Mouse (Mus musculus) B cell, adult 67 days (primary cell): Measurements from ENCODE around the gene Krt16. TPM values are rescaled to one million over a fixed set of nuclear protein-coding genes. Genes with fewer than 3 reads are reported as not detected.

ENCODE experiments used
- total RNA-seq, 2 experiments: library from RNA; stranded (reverse); gene quantifications; 4 replicates each; pipeline ENCODE4 v1.2.4; 2023

The Krt16 gene
- total RNA-seq = not detected

GRCm38 (mm10) chr11:100248852-100249465 is at the start of gene Krt16:
TSS of gene Krt16 (minus strand) at chr11:100248902.

GRCm38 (mm10) chr11:100269821-100270332 is 21.2 kb upstream of the Krt16 start, which contains the start of gene Krt42:
TSS of gene Krt42 (minus strand) at chr11:100269871.

GRCm38 (mm10) chr11:100260514-100261234 is 12.0 kb upstream of the Krt16 start, which contains the start of gene Krt17:
TSS of gene Krt17 (minus strand) at chr11:100261029.

DNA sequence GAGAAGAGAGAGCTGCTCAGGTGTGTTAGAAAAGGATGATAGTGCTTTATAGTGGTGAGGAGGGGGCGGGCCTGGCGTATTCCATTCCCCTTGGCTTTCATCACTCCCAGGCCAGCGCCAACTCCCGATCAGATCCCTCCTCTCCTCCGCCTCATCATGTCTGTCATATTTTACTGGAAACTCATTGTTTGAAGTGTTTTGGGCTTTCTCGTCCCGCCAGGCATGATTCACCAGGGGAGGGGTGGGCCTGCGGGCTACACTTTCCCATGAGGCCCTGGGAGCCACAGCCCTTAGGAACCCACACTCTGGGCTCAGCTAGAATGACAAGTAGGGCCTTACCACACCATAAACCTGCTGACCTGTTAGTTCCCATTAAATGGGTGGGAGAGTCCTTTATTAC is 41.2 kb downstream of the Krt16 start, which contains the start of gene Krt14:
Gene Krt14, minus strand, starts transcription at position 51 of the 400 bp plus-strand sequence.

Other genes with a start within 250 kb of the Krt16 start
- not detected for gene Krt33a, start 232.7 kb downstream of the Krt16 start, total RNA-seq
- gene Krt33b, start 219.0 kb downstream of the Krt16 start, total RNA-seq = not detected
- not detected for gene Krt34, start 207.3 kb downstream of the Krt16 start, total RNA-seq
- gene Krt31, start 198.4 kb downstream of the Krt16 start, total RNA-seq = not detected
- gene Krt32, start 160.7 kb downstream of the Krt16 start, total RNA-seq = not detected
- not detected for gene Krt35, start 152.7 kb downstream of the Krt16 start, total RNA-seq
- not detected for gene Krt36, start 143.3 kb downstream of the Krt16 start, total RNA-seq
- not detected for gene Krt13, start 127.3 kb downstream of the Krt16 start, total RNA-seq
- not detected for gene Krt15, start 113.0 kb downstream of the Krt16 start, total RNA-seq
- not detected for gene Krt19, start 100.2 kb downstream of the Krt16 start, total RNA-seq
- not detected for gene Krt9, start 55.7 kb downstream of the Krt16 start, total RNA-seq
- not detected for gene Krt14, start 41.4 kb downstream of the Krt16 start, total RNA-seq
- gene Krt17, start 12.1 kb upstream of the Krt16 start, total RNA-seq = not detected
- not detected for gene Krt42, start 21.0 kb upstream of the Krt16 start, total RNA-seq
- 1,000 to 10,000 TPM; 2,050 to 2,242 TPM for gene Eif1, start 71.0 kb upstream of the Krt16 start, total RNA-seq
- not detected for gene Gast, start 85.5 kb upstream of the Krt16 start, total RNA-seq
- 1 to 10 TPM; 1.6 to 2.4 TPM for gene Hap1, start 107.2 kb upstream of the Krt16 start, total RNA-seq
- gene Jup, start 148.9 kb upstream of the Krt16 start, total RNA-seq = 10 to 100 TPM; 13.3 to 14.9 TPM
- gene P3h4, start 165.9 kb upstream of the Krt16 start, total RNA-seq = not detected
- gene Fkbp10, start 166.8 kb upstream of the Krt16 start, total RNA-seq = not detected
- gene Nt5c3b, start 192.9 kb upstream of the Krt16 start, total RNA-seq = 10 to 100 TPM; 61.1 to 67.3 TPM
- 1 to 10 TPM; 2.2 to 2.8 TPM for gene Klhl10, start 193.0 kb upstream of the Krt16 start, total RNA-seq
- gene Klhl11, start 223.8 kb upstream of the Krt16 start, total RNA-seq = 10 to 100 TPM; 26.9 to 29.7 TPM